Mouse (Mus musculus) kidney, embryonic 16.5 days (tissue): ENCODE measurements at regions not wholly inside any gene's neighbourhood (a gene's known extent, or its start where the extent isn't known, plus 50 kb on each side); places are given as distances from the start of the nearest gene placed in this dataset.
A peak's percentile ranks its signal among the peaks of the same experiment; 100 is the strongest.

ENCODE experiments used
- ATAC-seq: fragments of 200-750 bp; cut with Nextera tagmentation; 2 replicates; pipeline ENCODE4 v1.8.0; 2017; ENCODE audit warnings: moderate TSS enrichment; ENCODE audit not compliant: low FRiP score, low TSS enrichment
- H3K27ac ChIP-seq: fragments of 300-500 bp; sonication (generic); 2 replicates; pipeline ENCODE4 v1.5.1; 2014; ENCODE audit warnings: low read length
- H3K27me3 ChIP-seq: fragments of 300-500 bp; sonication (generic); 2 replicates; pipeline ENCODE4 v1.6.1; 2014; ENCODE audit warnings: low read length, control low read depth, mixed read lengths; ENCODE audit not compliant: insufficient read depth
- H3K36me3 ChIP-seq: fragments of 300-500 bp; sonication (generic); 2 replicates; pipeline ENCODE4 v1.6.1; 2014; ENCODE audit warnings: low read length, control low read depth, mixed read lengths; ENCODE audit not compliant: insufficient read depth
- H3K4me1 ChIP-seq: fragments of 300-500 bp; sonication (generic); 2 replicates; pipeline ENCODE4 v1.6.1; 2014; ENCODE audit warnings: low read length, control low read depth, mixed read lengths; ENCODE audit not compliant: insufficient read depth
- H3K4me2 ChIP-seq: fragments of 300-500 bp; sonication (generic); replicated peaks from 2 replicates; pipeline ENCODE4 v1.6.1; 2014; ENCODE audit warnings: low read depth, low read length
- H3K4me3 ChIP-seq: fragments of 300-500 bp; sonication (generic); 2 replicates; pipeline ENCODE4 v1.5.1; 2014; ENCODE audit warnings: mild to moderate bottlenecking, low read length
- H3K9ac ChIP-seq: fragments of 300-500 bp; sonication (generic); replicated peaks from 2 replicates; pipeline ENCODE4 v1.6.1; 2014; ENCODE audit warnings: low read length
- H3K9me3 ChIP-seq: fragments of 300-500 bp; sonication (generic); 2 replicates; pipeline ENCODE4 v1.6.1; 2016; ENCODE audit warnings: low read length, control low read depth
- WGBS: fragments of 180-500 bp; shearing (Covaris S2); extraction: QIAGEN DNeasy Blood & Tissue Kit; methylation state at CpG from one replicate; pipeline ENCODE4 v1.1.7; 2014; 5-methylcytosine and 5-hydroxymethylcytosine counted together

GRCm38 (mm10) chr2:178715500-178716245 is 285.3 kb downstream of the Cdh26 start:
- no peak overlapping the region for H3K9ac ChIP-seq
- H3K27ac ChIP-seq, result no peak overlapping the region
- H3K36me3 ChIP-seq, result no peaks in the 10 kb centered on the region
- no peaks in the 10 kb centered on the region for H3K9me3 ChIP-seq
- ATAC-seq, result no peak
- H3K4me3 ChIP-seq, result no peak overlapping the region
- H3K4me1 ChIP-seq, result 0 out of 2 replicates have a peak, but pooled peaks cover 4% of the 10 kb centered on the region
- H3K4me2 ChIP-seq, result no peak overlapping the region
- no peaks in the 10 kb centered on the region for H3K27me3 ChIP-seq
- WGBS, result 78% methylated on average over 5 of the region's 5 CpGs

- Histone ChIP-seq H3K27ac (no peak overlapping the region), H3K4me1 (no peaks in the 10 kb centered on the region), H3K9me3 (no peaks in the 10 kb centered on the region), H3K27me3 (no peaks in the 10 kb centered on the region), H3K36me3 (no peaks in the 10 kb centered on the region), H3K9ac (no peak overlapping the region), H3K4me2 (no peak overlapping the region), H3K4me3 (no peak overlapping the region)
- 68% methylated on average over 5 of the region's 5 CpGs for WGBS
- ATAC-seq, result no peak
Measured at GRCm38 (mm10) chr2:178718048-178718447, 287.7 kb downstream of the Cdh26 start.

GRCm38 (mm10) chr2:178723455-178723854 is 293.1 kb downstream of the Cdh26 start:
- 52% methylated on average over 3 of the region's 3 CpGs for WGBS
- H3K9ac ChIP-seq, result no peak overlapping the region
- H3K27me3 ChIP-seq, result no peaks in the 10 kb centered on the region
- no peak overlapping the region for H3K27ac ChIP-seq
- no peak overlapping the region for H3K4me3 ChIP-seq
- H3K4me2 ChIP-seq, result no peak overlapping the region
- H3K4me1 ChIP-seq, result peaks cover 13% of the 10 kb centered on the region
- no peaks in the 10 kb centered on the region for H3K9me3 ChIP-seq
- no peaks in the 10 kb centered on the region for H3K36me3 ChIP-seq
- no peak for ATAC-seq

- 18% methylated on average over 5 of the region's 5 CpGs for whole genome bisulfite sequencing
- ATAC-seq, result no peak
- Histone ChIP-seq H3K27ac (no peak overlapping the region), H3K9me3 (no peaks in the 10 kb centered on the region), H3K4me1 (peaks cover 21% of the 10 kb centered on the region), H3K9ac (no peak overlapping the region), H3K4me3 (no peak overlapping the region), H3K36me3 (no peaks in the 10 kb centered on the region), H3K4me2 (no peak overlapping the region), H3K27me3 (no peaks in the 10 kb centered on the region)
Measured at GRCm38 (mm10) chr2:178724228-178724627, 293.9 kb downstream of the Cdh26 start.

GRCm38 (mm10) chr2:178727930-178728793 is 297.8 kb downstream of the Cdh26 start:
- ATAC-seq, result peak; percentile 94
- no peaks in the 10 kb centered on the region for H3K9me3 ChIP-seq
- H3K4me3 ChIP-seq, result no peak overlapping the region
- peaks cover 22% of the 10 kb centered on the region for H3K4me1 ChIP-seq
- H3K27ac ChIP-seq, result peak overlapping the region; percentile 67
- no peaks in the 10 kb centered on the region for H3K27me3 ChIP-seq
- WGBS, result 2% methylated on average over 17 of the region's 17 CpGs
- peak overlapping the region; percentile 32 for H3K4me2 ChIP-seq
- H3K36me3 ChIP-seq, result no peaks in the 10 kb centered on the region
- H3K9ac ChIP-seq, result no peak overlapping the region

- no peak overlapping the region for H3K9ac ChIP-seq
- H3K27ac ChIP-seq, result peak overlapping the region; percentile 67
- H3K4me3 ChIP-seq, result no peak overlapping the region
- no peaks in the 10 kb centered on the region for H3K9me3 ChIP-seq
- H3K4me2 ChIP-seq, result peak overlapping the region; percentile 32
- peak; percentile 36; the same call in 1 of the 2 replicates for ATAC-seq
- peaks cover 22% of the 10 kb centered on the region for H3K4me1 ChIP-seq
- no peaks in the 10 kb centered on the region for H3K27me3 ChIP-seq
- H3K36me3 ChIP-seq, result no peaks in the 10 kb centered on the region
- 1% methylated on average over 7 of the region's 7 CpGs for WGBS
Measured at GRCm38 (mm10) chr2:178728794-178729120, 298.4 kb downstream of the Cdh26 start.

GRCm38 (mm10) chr2:178735099-178735498 is 304.8 kb downstream of the Cdh26 start:
- Histone ChIP-seq H3K9me3 (no peaks in the 10 kb centered on the region), H3K27ac (no peak overlapping the region), H3K9ac (no peak overlapping the region), H3K27me3 (no peaks in the 10 kb centered on the region), H3K4me1 (no peaks in the 10 kb centered on the region), H3K36me3 (no peaks in the 10 kb centered on the region), H3K4me2 (no peak overlapping the region), H3K4me3 (no peak overlapping the region)
- WGBS, result 9% methylated on average over 2 of the region's 2 CpGs
- ATAC-seq, result peak; percentile 67; the same call in 1 of the 2 replicates

GRCm38 (mm10) chr2:178744617-178745016 is 314.3 kb downstream of the Cdh26 start:
- 64% methylated on average over 4 of the region's 4 CpGs for WGBS
- no peak for ATAC-seq
- no peaks in the 10 kb centered on the region for H3K27me3 ChIP-seq
- no peak overlapping the region for H3K4me3 ChIP-seq
- H3K4me1 ChIP-seq, result no peaks in the 10 kb centered on the region
- no peaks in the 10 kb centered on the region for H3K36me3 ChIP-seq
- H3K27ac ChIP-seq, result no peak overlapping the region
- H3K9ac ChIP-seq, result no peak overlapping the region
- no peak overlapping the region for H3K4me2 ChIP-seq
- no peaks in the 10 kb centered on the region for H3K9me3 ChIP-seq

GRCm38 (mm10) chr2:178745296-178746015 is 315.1 kb downstream of the Cdh26 start:
- Histone ChIP-seq H3K9me3 (no peaks in the 10 kb centered on the region), H3K4me1 (no peaks in the 10 kb centered on the region), H3K9ac (no peak overlapping the region), H3K36me3 (no peaks in the 10 kb centered on the region), H3K4me2 (no peak overlapping the region), H3K27ac (no peak overlapping the region), H3K27me3 (no peaks in the 10 kb centered on the region), H3K4me3 (no peak overlapping the region)
- WGBS, result 73% methylated on average over 14 of the region's 14 CpGs
- ATAC-seq, result no peak
